Mouse (Mus musculus) CH12.LX (cell line): ENCODE results near the gene Prrc2b.

Source experiments
- BHLHE40 ChIP-seq: IDR thresholded peaks from 2 replicates; pipeline ENCODE4 v1.6.1; 2011; ENCODE audit warnings: mild to moderate bottlenecking, low read depth, low read length, improper control_type of control experiment
- CTCF ChIP-seq, 2 experiments: IDR thresholded peaks in 1 of 2; conservative IDR thresholded peaks in 1 of 2; 2 replicates each; pipeline ENCODE4 v1.5.1; 2011 to 2012; ENCODE audit warnings: low read depth in 2 of 2, low read length in 2 of 2, improper control_type of control experiment in 1 of 2, inconsistent platforms in 1 of 2, mild to moderate bottlenecking in 1 of 2, moderate library complexity in 1 of 2
- HCFC1 ChIP-seq: IDR thresholded peaks from 2 replicates; pipeline ENCODE4 v1.6.1; 2012; ENCODE audit warnings: low read depth, mild to moderate bottlenecking, inconsistent platforms, low read length, improper control_type of control experiment
- MAFK ChIP-seq: IDR thresholded peaks from 2 replicates; pipeline ENCODE4 v1.6.1; 2011; ENCODE audit warnings: low read length, improper control_type of control experiment; ENCODE audit not compliant: insufficient replicate concordance
- MAX ChIP-seq: IDR thresholded peaks from 2 replicates; pipeline ENCODE4 v1.6.1; 2011; ENCODE audit warnings: low read length, improper control_type of control experiment
- MAZ ChIP-seq: IDR thresholded peaks from 2 replicates; pipeline ENCODE4 v1.6.1; 2012; ENCODE audit warnings: low read depth, mild to moderate bottlenecking, inconsistent platforms, low read length, improper control_type of control experiment, moderate library complexity
- POLR2A ChIP-seq: IDR thresholded peaks from 2 replicates; pipeline ENCODE4 v1.6.1; 2011; ENCODE audit warnings: low read depth, mild to moderate bottlenecking, improper control_type of control experiment, low read length
- TBP ChIP-seq: conservative IDR thresholded peaks from 2 replicates; pipeline ENCODE4 v1.6.1; 2011; ENCODE audit warnings: low read depth, low read length, improper control_type of control experiment
- USF1 ChIP-seq: IDR thresholded peaks from 2 replicates; pipeline ENCODE4 v1.6.1; 2014; ENCODE audit warnings: low read depth, mild to moderate bottlenecking, inconsistent platforms, low read length, improper control_type of control experiment
- ZKSCAN1 ChIP-seq: IDR thresholded peaks from 2 replicates; pipeline ENCODE4 v1.6.1; 2012; ENCODE audit warnings: low read depth, inconsistent platforms, low read length, improper control_type of control experiment, borderline replicate concordance
- ZMIZ1 ChIP-seq: IDR thresholded peaks from 2 replicates; pipeline ENCODE4 v1.6.1; 2012; ENCODE audit warnings: low read depth, mild to moderate bottlenecking, inconsistent platforms, low read length, improper control_type of control experiment

- TF ChIP-seq HCFC1 (no peak), BHLHE40 (no peak), MAZ (no peak), CTCF (conservative IDR thresholded peaks at IDR 0.05 in 1 of 2, IDR thresholded peaks at IDR 0.05 in 1 of 2; ENCODE audit: low read depth in 2 of 2, low read length in 2 of 2) (no peak), TBP (no peak), ZKSCAN1 (no peak), MAX (no peak), MAFK (no peak), USF1 (no peak), ZMIZ1 (no peak), POLR2A (no peak)
These were observed 49.8 kb downstream of the Prrc2b start for GRCm38 (mm10) chr2:32200712-32201111.
